Mouse (Mus musculus) adrenal gland, adult 2 months (tissue): Measurements from ENCODE around the gene Ttll2. TPM values are rescaled to one million over a fixed set of nuclear protein-coding genes. Genes with fewer than 3 reads are reported as not detected.
A peak's percentile ranks its signal among the peaks of the same experiment; 100 is the strongest.
"Not testable (repeated sequence)": the region's sequence is repeated elsewhere in the genome, so short reads cannot be mapped to it uniquely, and the experiment has no call there.

Source experiments
- DNase-seq: peaks from one replicate; pipeline ENCODE4 v3.0.0; 2021
- polyA plus RNA-seq: library from polyadenylated mRNA; depleted of rRNA; stranded (reverse); fragments of >200 nt; gene quantifications from 2 replicates; pipeline ENCODE4 v1.2.3, GENCODE M21; 2012; rRNA removed
- total RNA-seq, 2 experiments: library from RNA; stranded (reverse); gene quantifications; 2 replicates each; pipeline ENCODE4 v1.2.3; 2021

Ttll2 gene
- total and polyA plus RNA-seq, 3 experiments: 0.11 TPM; not detected in 2

DNA sequence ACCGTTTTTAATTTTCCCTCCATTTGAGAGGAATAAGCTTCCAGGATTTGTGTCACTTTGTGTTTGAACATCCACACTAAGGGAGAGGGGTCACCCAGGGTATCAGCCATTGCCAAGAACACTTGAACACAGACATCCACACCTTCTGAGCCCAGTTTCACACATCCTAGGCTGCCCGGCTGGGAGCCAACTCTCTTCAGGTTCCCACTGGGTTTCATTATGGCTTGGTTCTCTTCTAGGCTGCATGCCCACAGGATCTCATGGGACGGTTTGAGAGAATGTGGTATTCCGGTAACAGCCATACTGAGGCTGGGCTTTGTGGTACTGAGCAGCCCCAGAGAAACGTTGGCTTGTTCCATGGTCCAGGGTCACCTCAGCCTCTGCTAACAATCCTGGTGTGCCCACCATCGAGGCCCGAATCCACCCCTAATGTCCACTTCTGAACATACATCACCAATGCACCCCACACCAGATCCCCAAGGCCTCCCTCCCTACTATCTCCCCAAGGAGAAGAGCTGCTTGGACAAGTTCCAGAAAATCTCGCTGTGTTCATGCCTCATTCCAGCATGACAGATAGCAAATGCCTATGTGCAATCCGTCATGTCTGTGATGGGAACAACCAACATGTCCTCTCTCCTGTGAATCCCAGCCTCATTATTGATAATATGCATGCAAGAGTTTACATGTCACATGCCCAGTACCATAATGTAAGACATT lies 8.4 kb upstream of the Ttll2 start:
- peak; percentile 58 for DNase-seq

DNA sequence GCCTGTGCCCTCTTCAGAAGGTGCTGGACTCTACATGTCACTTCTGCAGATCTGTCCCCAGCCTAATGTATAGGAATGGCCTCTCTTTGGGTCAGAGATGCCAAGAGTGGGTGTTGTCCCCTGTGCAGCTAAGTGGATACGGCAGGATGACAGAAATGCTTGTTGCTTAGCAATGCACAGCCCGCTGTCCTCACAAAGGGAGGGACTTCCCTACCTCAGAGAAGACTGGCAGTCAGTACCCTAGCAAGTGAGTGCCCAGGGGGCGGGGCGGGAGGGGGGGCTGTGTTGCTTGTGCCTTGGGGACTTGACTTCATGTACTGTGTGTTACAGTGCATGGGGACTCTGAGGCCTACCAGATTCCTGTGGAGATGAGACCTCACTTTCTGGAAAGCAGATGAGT lies 7.3 kb upstream of the Ttll2 start:
- not testable (repeated sequence) for DNase-seq

DNA sequence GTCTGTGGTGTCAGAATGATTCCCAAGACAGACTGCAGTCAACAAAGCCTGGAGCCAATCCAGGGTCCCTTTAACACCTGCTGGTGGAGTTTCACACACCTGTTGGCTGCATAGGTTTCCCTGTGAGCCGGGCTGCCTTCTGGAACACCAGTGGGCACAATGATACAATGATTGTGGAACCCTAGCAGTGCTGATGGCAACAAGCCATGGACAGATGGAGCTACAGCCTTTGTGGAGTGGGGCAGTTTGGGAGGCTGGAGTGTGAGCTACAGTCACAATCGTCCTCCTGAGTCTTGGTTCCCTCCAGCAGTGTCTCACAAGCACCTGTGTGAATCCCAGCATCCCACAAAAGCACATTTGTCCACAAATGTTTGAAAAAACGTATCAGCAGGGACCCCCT lies 3.7 kb downstream of the Ttll2 start:
- not testable (repeated sequence) for DNase-seq

DNA sequence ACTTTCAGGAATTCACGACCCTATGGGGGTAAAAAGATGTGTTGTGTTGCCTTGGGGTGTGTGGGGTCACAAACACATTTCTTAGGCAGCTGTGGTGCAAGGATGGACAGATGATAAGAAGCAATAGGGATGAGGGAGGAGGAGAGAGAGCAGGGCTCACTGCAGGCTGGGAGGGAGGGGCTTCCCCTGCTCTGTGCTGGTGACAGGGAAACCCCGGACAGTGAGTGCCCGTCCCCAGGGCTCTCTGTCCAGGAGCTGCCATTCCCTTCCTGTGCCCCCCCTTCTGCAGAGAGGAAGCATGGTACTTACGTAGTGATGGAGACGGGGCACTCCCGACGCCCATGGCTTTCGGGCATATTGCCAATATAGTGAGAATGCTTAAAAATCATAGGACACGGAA lies 15.1 kb downstream of the Ttll2 start:
- not testable (repeated sequence) for DNase-seq

DNA sequence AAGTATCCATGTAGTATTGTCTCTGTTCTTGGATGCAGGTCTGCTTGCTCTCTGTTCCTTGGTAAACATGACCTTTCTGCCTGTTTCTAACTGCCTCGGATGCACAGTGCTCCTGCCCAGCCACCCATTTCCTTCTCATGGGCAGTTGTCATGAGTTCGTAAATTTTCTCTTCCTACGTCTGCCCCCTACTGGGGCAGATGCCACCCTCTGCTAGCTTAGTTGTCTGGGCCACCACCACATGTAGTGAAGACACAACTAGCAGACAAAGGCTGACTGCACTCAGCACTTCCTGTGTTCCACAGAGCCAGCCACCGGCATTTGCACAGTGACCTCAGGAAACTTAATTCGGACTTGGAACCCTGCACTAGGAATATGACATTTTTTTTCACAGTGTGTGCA lies 19.8 kb downstream of the Ttll2 start:
- DNase-seq: not testable (repeated sequence)

DNA sequence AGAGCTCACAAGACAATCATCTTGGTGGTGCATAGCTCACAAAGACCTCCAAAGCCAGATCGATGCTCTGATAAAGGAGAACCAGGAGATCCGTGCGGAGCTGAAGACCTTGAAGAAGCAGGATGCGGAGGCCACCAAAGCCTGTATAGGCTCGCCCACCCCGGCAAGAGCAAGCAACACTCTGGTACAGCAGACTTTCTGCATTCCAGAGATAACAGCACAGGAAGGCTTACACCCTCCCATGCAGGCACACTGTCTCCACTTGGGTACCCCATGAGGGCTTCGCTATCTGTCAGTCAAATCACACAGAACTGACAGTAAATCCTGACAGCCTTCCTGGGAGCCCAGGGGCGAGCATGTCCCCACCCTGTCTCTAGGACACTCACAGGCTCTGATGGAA lies 26.1 kb downstream of the Ttll2 start:
- DNase-seq: not testable (repeated sequence)

DNA sequence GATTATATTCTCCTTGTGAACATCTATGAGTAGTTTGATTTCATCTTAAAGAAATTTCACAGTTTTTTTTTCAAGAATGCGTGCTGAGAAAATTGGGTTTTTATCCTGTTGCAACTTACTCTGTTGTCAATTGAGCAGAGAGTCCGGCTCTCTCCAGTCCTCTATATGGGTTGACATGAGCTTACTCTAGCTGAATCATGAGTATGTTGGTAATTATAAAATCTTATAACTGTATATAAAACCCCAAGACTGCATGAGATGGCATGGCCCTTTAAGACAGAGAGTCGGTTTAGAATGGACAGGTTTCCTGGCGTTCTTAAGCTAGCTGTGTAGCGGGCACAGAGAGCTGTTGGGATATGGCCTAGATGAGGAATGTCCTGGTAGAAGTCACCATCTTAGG lies 28.1 kb downstream of the Ttll2 start, which contains the start of gene Tcp10a:
Tcp10a (plus strand) TSS at position 301 of the 400 bp plus-strand sequence.
- DNase-seq: not testable (repeated sequence)

DNA sequence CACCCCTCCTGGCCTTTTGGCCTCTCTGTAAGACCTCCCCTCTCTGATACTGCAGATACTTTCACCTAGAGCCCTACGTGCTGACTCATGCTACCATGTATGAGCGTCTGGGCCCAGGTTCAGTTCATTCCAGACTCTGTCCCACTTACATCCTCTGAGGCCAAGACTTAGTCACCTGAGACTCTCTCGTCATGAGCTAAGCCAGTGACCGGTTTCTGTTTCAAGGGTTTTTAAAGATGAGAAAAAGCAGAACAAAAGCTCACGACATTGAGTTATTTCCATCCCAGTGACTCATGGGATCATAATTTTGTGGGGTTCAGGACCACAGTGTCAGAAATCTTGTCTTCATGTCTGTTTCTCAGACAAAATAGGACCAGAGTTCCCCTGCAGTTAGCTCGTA lies 32.7 kb downstream of the Ttll2 start:
- DNase-seq: not testable (repeated sequence)

DNA sequence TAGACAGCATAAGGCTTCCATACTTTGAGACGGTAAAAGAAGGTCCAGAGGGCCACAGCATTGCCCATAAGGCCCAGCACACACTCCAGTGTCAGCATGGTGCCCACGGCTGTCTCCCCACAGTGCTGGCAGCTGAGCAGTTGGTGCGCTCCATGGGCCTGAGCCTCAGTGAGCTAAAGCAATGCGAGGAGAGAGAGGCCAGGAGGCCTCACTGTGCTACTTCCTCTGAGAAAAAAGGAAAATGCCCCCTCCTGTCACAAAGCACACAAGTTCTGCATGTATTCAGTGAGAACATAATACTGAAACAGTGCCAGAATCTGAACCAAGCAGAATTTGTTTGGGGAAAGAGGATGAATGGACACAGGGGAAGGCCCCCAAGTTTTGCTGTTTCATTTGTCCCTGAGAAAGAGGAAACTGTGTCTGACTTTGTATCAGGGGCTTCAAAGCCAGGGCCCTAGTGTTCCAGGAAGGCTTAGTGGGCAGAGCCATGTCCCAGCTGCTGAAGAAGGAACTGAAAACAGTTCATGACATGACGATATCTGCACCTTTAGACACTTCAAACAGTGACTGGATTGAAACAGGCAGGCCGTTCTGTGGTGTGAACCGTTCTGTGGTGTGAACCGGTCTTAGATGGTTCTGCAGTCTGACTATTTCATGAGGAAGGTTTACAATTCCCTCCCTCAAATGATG lies 36.7 kb downstream of the Ttll2 start:
- DNase-seq: not testable (repeated sequence)

DNA sequence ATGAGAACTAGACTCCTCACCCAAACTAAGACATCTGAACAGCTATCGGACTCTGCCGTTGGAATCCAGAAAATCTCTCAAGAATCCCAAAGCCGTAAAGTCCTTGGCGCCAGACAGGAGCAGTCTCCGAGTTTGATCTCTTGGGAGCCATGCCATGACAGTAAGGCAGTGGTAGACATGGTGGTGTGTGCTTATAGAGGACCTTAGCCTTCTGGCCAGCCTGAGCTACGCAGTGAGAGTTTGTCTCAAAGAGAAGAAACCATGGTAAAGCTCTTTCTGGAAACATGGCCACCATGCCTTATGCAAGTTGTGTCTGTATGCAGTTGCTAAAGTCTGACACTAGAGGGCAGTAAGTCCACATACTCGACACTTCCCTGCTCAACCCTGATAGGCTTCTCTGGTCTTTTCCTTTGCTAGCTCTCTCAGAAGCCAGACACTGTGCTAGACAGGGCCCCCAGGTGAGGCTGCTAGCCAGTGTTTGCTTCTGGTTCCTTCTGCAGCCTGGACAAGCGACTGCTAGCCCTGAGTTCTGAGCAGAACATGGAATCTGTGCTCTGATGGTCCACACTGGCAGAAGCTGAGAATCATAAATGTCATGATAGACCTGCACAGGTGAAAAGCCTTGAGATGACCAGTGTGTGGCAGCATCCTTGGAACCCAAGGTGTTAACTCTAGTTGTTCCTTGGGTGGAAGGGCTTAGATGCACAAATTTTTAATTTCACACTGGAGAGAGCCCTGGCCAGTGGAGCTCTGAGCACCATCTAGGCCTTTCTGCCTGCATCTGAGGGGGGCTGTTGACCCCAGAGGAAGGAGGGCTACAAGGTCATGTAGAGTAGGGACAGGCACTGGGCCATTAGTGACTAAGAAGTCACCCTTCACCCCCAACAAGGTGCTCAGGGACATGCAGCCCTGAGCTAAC lies 46.0 kb downstream of the Ttll2 start:
- peak; percentile 44 for DNase-seq

Other genes with a start within 250 kb of the Ttll2 start
- gene Rps6ka2, start 182.6 kb downstream of the Ttll2 start, total RNA-seq: 10 to 100 TPM; 10.6 to 18.2 TPM
- 7.6 and 10.2 TPM in 2 replicates for gene Rps6ka2, start 182.6 kb downstream of the Ttll2 start, polyA plus RNA-seq
- not detected for gene Tcp10a, start 28.1 kb downstream of the Ttll2 start, total RNA-seq
- gene Tcp10a, start 28.1 kb downstream of the Ttll2 start, polyA plus RNA-seq: not detected in 2 replicates
- not detected for gene Gm49630, start 19.3 kb upstream of the Ttll2 start, total RNA-seq
- gene Gm49630, start 19.3 kb upstream of the Ttll2 start, polyA plus RNA-seq: 0.28 and 1.1 TPM in 2 replicates
- gene Unc93a2, start 32.8 kb upstream of the Ttll2 start, total RNA-seq: 1 to 10 TPM; 1.3 to 2.7 TPM
- 1.4 and 2.1 TPM in 2 replicates for gene Unc93a2, start 32.8 kb upstream of the Ttll2 start, polyA plus RNA-seq